8 mouse cellular contexts compared by ENCODE assay signal in the genomic region with DNA sequence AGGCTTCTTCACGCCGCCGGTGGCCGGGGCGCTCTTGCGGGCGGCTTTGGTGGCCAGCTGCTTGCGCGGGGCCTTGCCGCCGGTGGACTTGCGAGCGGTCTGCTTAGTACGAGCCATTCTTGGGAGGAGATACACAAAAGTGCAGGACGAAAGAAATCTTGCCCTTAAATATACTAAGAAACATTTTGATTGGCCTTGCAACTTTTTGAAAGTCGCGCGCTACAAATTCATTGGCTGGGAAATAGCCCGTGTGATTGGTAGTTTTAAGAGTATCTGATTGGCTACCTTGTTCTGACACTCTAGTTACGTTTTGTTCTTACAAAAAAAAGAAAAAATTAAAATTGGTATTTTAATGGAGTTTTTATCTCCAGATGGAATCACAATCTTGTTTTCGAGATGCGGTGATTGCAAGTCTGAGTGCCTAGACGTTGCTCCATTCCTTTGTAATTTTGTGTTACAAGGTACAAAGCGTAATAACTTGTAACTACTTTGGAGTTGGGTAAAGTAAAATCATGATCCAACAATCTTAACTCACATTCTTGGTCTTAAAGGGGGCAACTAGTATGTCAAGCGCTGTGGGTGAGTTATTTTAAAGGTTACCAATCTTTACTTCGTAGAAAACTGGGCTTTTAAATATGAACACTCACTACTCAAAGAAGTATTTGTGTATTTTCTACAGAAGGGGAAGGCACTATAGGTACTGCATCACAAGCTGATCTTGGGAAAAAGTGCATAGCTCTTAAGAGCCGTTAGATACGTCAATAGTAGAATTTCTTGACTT. TPM values are rescaled to one million over a fixed set of nuclear protein-coding genes. Genes with fewer than 3 reads are reported as not detected.
DNase-seq lines count a peak whose midpoint lies in the region; ATAC-seq and TF ChIP-seq lines count a peak whose summit lies in the region.

Gene Hist1h3c (minus strand): TSS at position 222 of the 781 bp plus-strand sequence.

- H3K27ac ChIP-seq in forebrain, embryonic 15.5 days (replicated peaks), result peak within 1 kb of the TSS; percentile 99
- peak within 1 kb of the TSS; percentile 98 for H3K27ac ChIP-seq in lung, embryonic 15.5 days

- H3K9me3 ChIP-seq in G1E (replicated peaks), result no peaks in the 10 kb centered on the region
- no peaks in the 10 kb centered on the region for H3K9me3 ChIP-seq in forebrain, embryonic 15.5 days
- no peaks in the 10 kb centered on the region for H3K9me3 ChIP-seq in lung, embryonic 15.5 days

- H3K9ac ChIP-seq in forebrain, embryonic 15.5 days (replicated peaks), result peak within 1 kb of the TSS; percentile 60
- H3K9ac ChIP-seq in lung, embryonic 15.5 days, result peak within 1 kb of the TSS; percentile 55

- no peaks in the 10 kb centered on the region for H3K36me3 ChIP-seq in G1E (replicated peaks)
- H3K36me3 ChIP-seq in forebrain, embryonic 15.5 days, result no peaks in the 10 kb centered on the region
- H3K36me3 ChIP-seq in lung, embryonic 15.5 days, result no peaks in the 10 kb centered on the region

- peak; percentile 43; the same call in 1 of the 2 replicates for ATAC-seq in G1E (ENCODE audit: extremely low read depth, insufficient number of reproducible peaks, low FRiP score, poor library complexity, severe bottlenecking)
- peak; percentile 76 for ATAC-seq in forebrain, embryonic 15.5 days (replicated peaks)
- peak; percentile 69 for ATAC-seq in lung, embryonic 15.5 days (ENCODE audit: borderline replicate concordance, extremely low read depth, low FRiP score, low TSS enrichment)

- no peaks in the 10 kb centered on the region for H3K27me3 ChIP-seq in G1E (ENCODE audit: insufficient read depth, low read length)
- no peaks in the 10 kb centered on the region for H3K27me3 ChIP-seq in forebrain, embryonic 15.5 days
- no peaks in the 10 kb centered on the region for H3K27me3 ChIP-seq in lung, embryonic 15.5 days

- 1% methylated on average over 28 of the region's 28 CpGs for WGBS in forebrain, embryonic 15.5 days
- WGBS in lung, embryonic 15.5 days, result under 1% methylated on average over 26 of the region's 28 CpGs

- peak within 1 kb of the TSS; percentile 71 for H3K4me3 ChIP-seq in G1E (ENCODE audit: low read depth, low read length)
- H3K4me3 ChIP-seq in forebrain, embryonic 15.5 days, result peak within 1 kb of the TSS; percentile 51
- H3K4me3 ChIP-seq in lung, embryonic 15.5 days, result peak within 1 kb of the TSS; percentile 36

- peak within 1 kb of the TSS; percentile 80 for H3K4me2 ChIP-seq in forebrain, embryonic 15.5 days (replicated peaks)
- H3K4me2 ChIP-seq in lung, embryonic 15.5 days, result peak within 1 kb of the TSS; percentile 63

- intact Hi-C loops in heart, postnatal 25 days (cut with DNase I), result loop anchor here (5.0 kb wide), 1 partner anchor 1703 kb away; the partner anchor contains the start of genes Hist1h2ag, Hist1h2bj and Hist1h4i

- DNase-seq in G1E (ENCODE audit: low spot score), result peak; percentile 68
- peak; percentile 71 for DNase-seq in cerebellum, adult 11-12 months
- peak; percentile 57 for DNase-seq in heart, postnatal 25 days (ENCODE audit: low spot score)
- peak; percentile 86 for DNase-seq in layer of hippocampus, adult 11-12 months (ENCODE audit: low spot score)
- DNase-seq in ovary, postnatal 14 days (ENCODE audit: low spot score), result peak; percentile 70
- peak; percentile 88 for DNase-seq in thymus, postnatal 14 days

- TF ChIP-seq CTCF in G1E (IDR thresholded peaks at IDR 0.05; ENCODE audit: low read depth, low read length), result no peak

- H3K4me1 ChIP-seq in G1E (ENCODE audit: insufficient read depth, low read depth, low read length), result peaks cover 44% of the 10 kb centered on the region
- H3K4me1 ChIP-seq in forebrain, embryonic 15.5 days, result peaks cover 33% of the 10 kb centered on the region
- peaks cover 26% of the 10 kb centered on the region for H3K4me1 ChIP-seq in lung, embryonic 15.5 days

RNA-seq across cellular contexts. Expression of gene Hist1h3c, which starts in this region (rescaled TPM):
- total RNA-seq in G1E (2014; fragmentation: Nextera tagmentation), result 759 and 936 TPM in 2 replicates
- 437 and 629 TPM in 2 replicates for total RNA-seq in G1E (2017)
- 8.6 and 19.8 TPM in 2 replicates for polyA plus RNA-seq in G1E (2012)
- 3.9 and 4.1 TPM in 2 replicates for polyA plus RNA-seq in forebrain, embryonic 15.5 days (2015; fragmentation: Nextera tagmentation; extraction: Ambion mirVana)
- total RNA-seq in heart, postnatal 25 days (2021), result 1 to 10 TPM; 3.2 to 9.1 TPM
- polyA plus RNA-seq in lung, embryonic 15.5 days (2015; fragmentation: Nextera tagmentation; extraction: Ambion mirVana), result 12.0 and 13.7 TPM in 2 replicates

Comparison
In these comparisons a context has a peak if more than half of its experiments do, and no peak if none do; other contexts are left out.
1. Peak in every context shown above with its lines: DNase-seq, ATAC-seq, H3K4me3 ChIP-seq and H3K27ac ChIP-seq.
2. RNA of gene Hist1h3c (total RNA-seq): 437 to 936 TPM in G1E; 3.2 to 9.1 TPM in heart, postnatal 25 days; every median in the first group is over 10 times any median in the second.